Mouse (Mus musculus) midbrain, embryonic 15.5 days (tissue): ENCODE measurements at regions not wholly inside any gene's neighbourhood (a gene's known extent, or its start where the extent isn't known, plus 50 kb on each side); places are given as distances from the start of the nearest gene placed in this dataset.

ENCODE experiments used
- ATAC-seq: fragments of 200-750 bp; cut with Nextera tagmentation; replicated peaks from 2 replicates; pipeline ENCODE4 v1.8.0; 2017; ENCODE audit warnings: moderate TSS enrichment
- H3K27ac ChIP-seq: fragments of 300-500 bp; sonication (generic); 2 replicates; pipeline ENCODE4 v1.5.1; 2015; ENCODE audit warnings: mild to moderate bottlenecking, inconsistent platforms
- H3K27me3 ChIP-seq: fragments of 300-500 bp; sonication (generic); replicated peaks from 2 replicates; pipeline ENCODE4 v1.6.1; 2015; ENCODE audit warnings: inconsistent platforms
- H3K36me3 ChIP-seq: fragments of 300-500 bp; sonication (generic); replicated peaks from 2 replicates; pipeline ENCODE4 v1.6.1; 2015; ENCODE audit warnings: inconsistent platforms
- H3K4me1 ChIP-seq: fragments of 300-500 bp; sonication (generic); 2 replicates; pipeline ENCODE4 v1.6.1; 2015; ENCODE audit warnings: inconsistent platforms
- H3K4me2 ChIP-seq: fragments of 300-500 bp; sonication (generic); 2 replicates; pipeline ENCODE4 v1.6.1; 2015; ENCODE audit warnings: inconsistent platforms, mild to moderate bottlenecking, moderate library complexity
- H3K4me3 ChIP-seq: fragments of 300-500 bp; sonication (generic); 2 replicates; pipeline ENCODE4 v1.5.1; 2015; ENCODE audit warnings: mild to moderate bottlenecking, inconsistent platforms
- H3K9ac ChIP-seq: fragments of 300-500 bp; sonication (generic); 2 replicates; pipeline ENCODE4 v1.6.1; 2015; ENCODE audit warnings: mild to moderate bottlenecking, inconsistent platforms
- H3K9me3 ChIP-seq: fragments of 300-500 bp; sonication (generic); 2 replicates; pipeline ENCODE4 v1.6.1; 2016; ENCODE audit warnings: inconsistent platforms
- WGBS: fragments of 180-500 bp; shearing (Covaris S2); methylation state at CpG from one replicate; pipeline ENCODE4 v1.1.7; 2015; ENCODE audit warnings: mixed read lengths; 5-methylcytosine and 5-hydroxymethylcytosine counted together

- Histone ChIP-seq H3K36me3 (no peaks in the 10 kb centered on the region), H3K27ac (no peak overlapping the region)
- WGBS, result 73% methylated on average over 1 of the region's 1 CpGs
Observed at GRCm38 (mm10) chr9:49999970-50000369, 201.2 kb upstream of the Ncam1 start.

GRCm38 (mm10) chr9:49998101-49998500, 199.4 kb upstream of the Ncam1 start:
- Histone ChIP-seq H3K9ac (no peak overlapping the region), H3K4me3 (no peak overlapping the region), H3K4me1 (0 out of 2 replicates have a peak, but pooled peaks cover 2% of the 10 kb centered on the region), H3K27me3 (no peaks in the 10 kb centered on the region), H3K9me3 (peaks cover 5% of the 10 kb centered on the region), H3K27ac (no peak overlapping the region), H3K36me3 (no peaks in the 10 kb centered on the region), H3K4me2 (no peak overlapping the region)
- no peak for ATAC-seq
- 44% methylated on average over 3 of the region's 3 CpGs for WGBS

More at GRCm38 (mm10) chr9:49999970-50000369, 201.2 kb upstream of the Ncam1 start:
- no peaks in the 10 kb centered on the region for H3K27me3 ChIP-seq
- H3K9ac ChIP-seq, result no peak overlapping the region
- H3K4me2 ChIP-seq, result no peak overlapping the region
- H3K4me1 ChIP-seq, result 0 out of 2 replicates have a peak, but pooled peaks cover 2% of the 10 kb centered on the region
- H3K4me3 ChIP-seq, result no peak overlapping the region
- ATAC-seq, result no peak
- H3K9me3 ChIP-seq, result peaks cover 2% of the 10 kb centered on the region

- peak overlapping the region; percentile 24 for H3K4me2 ChIP-seq
- no peak overlapping the region for H3K4me3 ChIP-seq
- peak; percentile 84 for ATAC-seq
- no peaks in the 10 kb centered on the region for H3K36me3 ChIP-seq
- 39% methylated on average over 14 of the region's 14 CpGs for WGBS
- H3K9me3 ChIP-seq, result peaks cover under 1% of the 10 kb centered on the region; the same call in 1 of the 2 replicates
- H3K27ac ChIP-seq, result peak overlapping the region; percentile 21; the same call in 1 of the 2 replicates
- no peaks in the 10 kb centered on the region for H3K27me3 ChIP-seq
- no peak overlapping the region for H3K9ac ChIP-seq
- H3K4me1 ChIP-seq, result peaks cover 10% of the 10 kb centered on the region
Observed at GRCm38 (mm10) chr9:49989464-49990271, 190.9 kb upstream of the Ncam1 start.

GRCm38 (mm10) chr9:49988064-49988463, 189.3 kb upstream of the Ncam1 start:
- Histone ChIP-seq H3K4me1 (peaks cover 10% of the 10 kb centered on the region), H3K4me2 (no peak overlapping the region), H3K36me3 (no peaks in the 10 kb centered on the region), H3K9ac (no peak overlapping the region), H3K27me3 (no peaks in the 10 kb centered on the region), H3K27ac (no peak overlapping the region), H3K4me3 (no peak overlapping the region), H3K9me3 (no peaks in the 10 kb centered on the region)
- 42% methylated on average over 5 of the region's 5 CpGs for WGBS
- ATAC-seq, result no peak

- Histone ChIP-seq H3K36me3 (no peaks in the 10 kb centered on the region), H3K27ac (no peak overlapping the region), H3K4me1 (peaks cover 10% of the 10 kb centered on the region), H3K4me3 (no peak overlapping the region), H3K4me2 (no peak overlapping the region), H3K27me3 (no peaks in the 10 kb centered on the region), H3K9me3 (no peaks in the 10 kb centered on the region), H3K9ac (no peak overlapping the region)
- ATAC-seq, result no peak
Observed at GRCm38 (mm10) chr9:49987481-49987880, 188.8 kb upstream of the Ncam1 start.

GRCm38 (mm10) chr9:49980344-49981207, 181.9 kb upstream of the Ncam1 start:
- H3K4me2 ChIP-seq, result no peak overlapping the region
- no peaks in the 10 kb centered on the region for H3K36me3 ChIP-seq
- no peaks in the 10 kb centered on the region for H3K27me3 ChIP-seq
- no peak overlapping the region for H3K4me3 ChIP-seq
- H3K27ac ChIP-seq, result no peak overlapping the region
- H3K4me1 ChIP-seq, result 0 out of 2 replicates have a peak, but pooled peaks cover 10% of the 10 kb centered on the region
- H3K9me3 ChIP-seq, result no peaks in the 10 kb centered on the region
- WGBS, result 62% methylated on average over 7 of the region's 7 CpGs
- H3K9ac ChIP-seq, result no peak overlapping the region
- no peak for ATAC-seq

GRCm38 (mm10) chr9:49975938-49976671, 177.4 kb upstream of the Ncam1 start:
- Histone ChIP-seq H3K4me1 (0 out of 2 replicates have a peak, but pooled peaks cover 10% of the 10 kb centered on the region), H3K9ac (no peak overlapping the region), H3K36me3 (no peaks in the 10 kb centered on the region), H3K4me3 (no peak overlapping the region), H3K9me3 (no peaks in the 10 kb centered on the region), H3K27me3 (no peaks in the 10 kb centered on the region), H3K27ac (peak overlapping the region; percentile 31; the same call in 1 of the 2 replicates), H3K4me2 (no peak overlapping the region)
- ATAC-seq, result peak; percentile 74; the same call in 1 of the 2 replicates
- WGBS, result 49% methylated on average over 11 of the region's 11 CpGs

- 88% methylated on average over 5 of the region's 5 CpGs for WGBS
- Histone ChIP-seq H3K9ac (no peak overlapping the region), H3K4me3 (no peak overlapping the region), H3K27ac (no peak overlapping the region), H3K27me3 (no peaks in the 10 kb centered on the region), H3K4me1 (0 out of 2 replicates have a peak, but pooled peaks cover 7% of the 10 kb centered on the region), H3K36me3 (no peaks in the 10 kb centered on the region), H3K9me3 (no peaks in the 10 kb centered on the region), H3K4me2 (no peak overlapping the region)
- ATAC-seq, result no peak
Observed at GRCm38 (mm10) chr9:49973974-49974495, 175.3 kb upstream of the Ncam1 start.

- Histone ChIP-seq H3K9ac (no peak overlapping the region), H3K27me3 (no peaks in the 10 kb centered on the region), H3K9me3 (no peaks in the 10 kb centered on the region), H3K4me2 (no peak overlapping the region), H3K27ac (no peak overlapping the region), H3K4me1 (no peaks in the 10 kb centered on the region), H3K36me3 (no peaks in the 10 kb centered on the region), H3K4me3 (no peak overlapping the region)
- 84% methylated on average over 6 of the region's 6 CpGs for WGBS
- ATAC-seq, result no peak
Observed at GRCm38 (mm10) chr9:49969429-49969828, 170.7 kb upstream of the Ncam1 start.

- 86% methylated on average over 4 of the region's 4 CpGs for WGBS
- Histone ChIP-seq H3K9ac (no peak overlapping the region), H3K4me2 (no peak overlapping the region), H3K27ac (no peak overlapping the region), H3K4me3 (no peak overlapping the region), H3K4me1 (peaks cover 27% of the 10 kb centered on the region), H3K9me3 (no peaks in the 10 kb centered on the region), H3K36me3 (no peaks in the 10 kb centered on the region), H3K27me3 (no peaks in the 10 kb centered on the region)
- no peak for ATAC-seq
Observed at GRCm38 (mm10) chr9:49964666-49965065, 165.9 kb upstream of the Ncam1 start.

GRCm38 (mm10) chr9:49962561-49963071, 163.9 kb upstream of the Ncam1 start:
- 24% methylated on average over 8 of the region's 8 CpGs for WGBS
- H3K4me3 ChIP-seq, result no peak overlapping the region
- peaks cover 29% of the 10 kb centered on the region for H3K4me1 ChIP-seq
- H3K9ac ChIP-seq, result no peak overlapping the region
- ATAC-seq, result no peak
- H3K27me3 ChIP-seq, result no peaks in the 10 kb centered on the region
- H3K27ac ChIP-seq, result 0 out of 2 replicates have a peak overlapping the region, but pooled peaks have one; percentile 10
- H3K4me2 ChIP-seq, result no peak overlapping the region
- no peaks in the 10 kb centered on the region for H3K36me3 ChIP-seq
- no peaks in the 10 kb centered on the region for H3K9me3 ChIP-seq
